Mouse (Mus musculus) erythroblast, embryonic 14.5 days (primary cell): ENCODE measurements around the gene A230072I06Rik.

Source experiments
- GATA1 ChIP-seq: IDR thresholded peaks from 2 replicates; pipeline ENCODE4 v1.6.1; 2012; ENCODE audit warnings: low read length, inconsistent platforms, mixed read lengths
- TAL1 ChIP-seq: IDR thresholded peaks from 3 replicates; pipeline ENCODE4 v1.6.1; 2012; ENCODE audit warnings: low read length, inconsistent platforms, mixed read lengths

- TF ChIP-seq TAL1 (no peak), GATA1 (no peak)
Observed at GRCm38 (mm10) chr8:12323238-12323637, 44.6 kb downstream of the A230072I06Rik start.
